Mouse (Mus musculus) kidney, postnatal 0 days (tissue): ENCODE data around the gene Rasgrf2. TPM values are rescaled to one million over a fixed set of nuclear protein-coding genes. Genes with fewer than 3 reads are reported as not detected.

ENCODE experiments used
- ATAC-seq: fragments of 200-750 bp; cut with Nextera tagmentation; replicated peaks from 2 replicates; pipeline ENCODE4 v1.8.0; 2017; ENCODE audit warnings: low read depth, moderate number of reproducible peaks, moderate TSS enrichment, moderate library complexity; ENCODE audit not compliant: low FRiP score
- DNase-seq: peaks from one replicate; pipeline ENCODE4 v3.0.0-alpha.2; 2016; ENCODE audit warnings: low spot score
- H3K27ac ChIP-seq: fragments of 300-500 bp; sonication (generic); 2 replicates; pipeline ENCODE4 v1.5.1; 2014; ENCODE audit warnings: mild to moderate bottlenecking
- H3K27me3 ChIP-seq: fragments of 300-500 bp; sonication (generic); 2 replicates; pipeline ENCODE4 v1.6.1; 2014; ENCODE audit warnings: low read length, mixed read lengths; ENCODE audit not compliant: insufficient read depth
- H3K36me3 ChIP-seq: fragments of 300-500 bp; sonication (generic); 2 replicates; pipeline ENCODE4 v1.6.1; 2014; ENCODE audit warnings: low read length, mixed read lengths; ENCODE audit not compliant: insufficient read depth
- H3K4me1 ChIP-seq: fragments of 300-500 bp; sonication (generic); replicated peaks from 2 replicates; pipeline ENCODE4 v1.6.1; 2014; ENCODE audit warnings: antibody characterized with exemption, low read length, mixed read lengths; ENCODE audit not compliant: insufficient read depth
- H3K4me2 ChIP-seq: fragments of 300-500 bp; sonication (generic); 2 replicates; pipeline ENCODE4 v1.6.1; 2014; ENCODE audit warnings: mild to moderate bottlenecking, low read length, moderate library complexity, mixed read lengths
- H3K4me3 ChIP-seq: fragments of 300-500 bp; sonication (generic); replicated peaks from 2 replicates; pipeline ENCODE4 v1.5.1; 2014; ENCODE audit warnings: low read depth, low read length
- H3K9ac ChIP-seq: fragments of 300-500 bp; sonication (generic); 2 replicates; pipeline ENCODE4 v1.6.1; 2014; ENCODE audit warnings: low read depth, low read length
- H3K9me3 ChIP-seq: fragments of 300-500 bp; sonication (generic); replicated peaks from 2 replicates; pipeline ENCODE4 v1.6.1; 2016; ENCODE audit warnings: low read length, inconsistent platforms, mixed read lengths
- CTCF ChIP-seq: IDR thresholded peaks from 2 replicates; pipeline ENCODE4 v1.5.1; 2016; ENCODE audit warnings: antibody characterized with exemption, low read depth, mild to moderate bottlenecking, moderate library complexity
- WGBS: fragments of 180-500 bp; shearing (Covaris S2); extraction: QIAGEN DNeasy Blood & Tissue Kit; methylation state at CpG from one replicate; pipeline ENCODE4 v1.1.7; 2014; 5-methylcytosine and 5-hydroxymethylcytosine counted together
- polyA plus RNA-seq: library from polyadenylated mRNA; unstranded; fragments of >200 nt; fragmentation: Nextera tagmentation; extraction: Ambion mirVana; gene quantifications from 2 replicates; pipeline ENCODE4 v1.2.1, GENCODE M21; 2015

The Rasgrf2 gene
- polyA plus RNA-seq, 1 experiment from 2014 or later: 0.82 TPM

- no peak overlapping the region for H3K9ac ChIP-seq
- no peaks in the 10 kb centered on the region for H3K36me3 ChIP-seq
- H3K27me3 ChIP-seq: no peaks in the 10 kb centered on the region
- ATAC-seq (no peak), DNase-seq (no peak)
- H3K4me3 ChIP-seq: no peak overlapping the region
- no peak overlapping the region for H3K4me2 ChIP-seq
- no peak for TF ChIP-seq CTCF
- H3K4me1 ChIP-seq: no peaks in the 10 kb centered on the region
- H3K9me3 ChIP-seq: no peaks in the 10 kb centered on the region
- WGBS: 80% methylated on average over 7 of the region's 7 CpGs
- no peak overlapping the region for H3K27ac ChIP-seq
These were observed 256.9 kb downstream of the Rasgrf2 start for GRCm38 (mm10) chr13:91874565-91874964.

- H3K36me3 ChIP-seq: no peaks in the 10 kb centered on the region
- no peak overlapping the region for H3K4me2 ChIP-seq
- H3K4me3 ChIP-seq: no peak overlapping the region
- DNase-seq (no peak), ATAC-seq (no peak)
- 66% methylated on average over 7 of the region's 7 CpGs for WGBS
- no peak overlapping the region for H3K9ac ChIP-seq
- H3K4me1 ChIP-seq: no peaks in the 10 kb centered on the region
- TF ChIP-seq CTCF: no peak
- no peaks in the 10 kb centered on the region for H3K27me3 ChIP-seq
- H3K27ac ChIP-seq: no peak overlapping the region
- no peaks in the 10 kb centered on the region for H3K9me3 ChIP-seq
These were observed 257.6 kb downstream of the Rasgrf2 start for GRCm38 (mm10) chr13:91873734-91874329.

- Histone ChIP-seq H3K4me2 (no peak overlapping the region), H3K27ac (no peak overlapping the region), H3K36me3 (no peaks in the 10 kb centered on the region), H3K27me3 (no peaks in the 10 kb centered on the region), H3K9me3 (no peaks in the 10 kb centered on the region), H3K4me1 (no peaks in the 10 kb centered on the region), H3K9ac (no peak overlapping the region), H3K4me3 (no peak overlapping the region)
- ATAC-seq: no peak
- 82% methylated on average over 1 of the region's 1 CpGs for WGBS
- no peak for DNase-seq
- no peak for TF ChIP-seq CTCF
These were observed 262.9 kb downstream of the Rasgrf2 start for GRCm38 (mm10) chr13:91868577-91868976.

- no peaks in the 10 kb centered on the region for H3K27me3 ChIP-seq
- H3K27ac ChIP-seq: no peak overlapping the region
- no peaks in the 10 kb centered on the region for H3K9me3 ChIP-seq
- TF ChIP-seq CTCF: peak; percentile 50; the same call in 1 of the 2 replicates
- H3K4me3 ChIP-seq: no peak overlapping the region
- peak; percentile 6 for DNase-seq
- WGBS: 86% methylated on average over 7 of the region's 7 CpGs
- H3K4me2 ChIP-seq: no peak overlapping the region
- no peaks in the 10 kb centered on the region for H3K36me3 ChIP-seq
- H3K9ac ChIP-seq: no peak overlapping the region
- ATAC-seq: no peak
- H3K4me1 ChIP-seq: no peaks in the 10 kb centered on the region
These were observed 272.6 kb downstream of the Rasgrf2 start for GRCm38 (mm10) chr13:91858835-91859234.

- H3K27me3 ChIP-seq: no peaks in the 10 kb centered on the region
- DNase-seq: no peak
- ATAC-seq: no peak
- H3K4me1 ChIP-seq: no peaks in the 10 kb centered on the region
- no peak overlapping the region for H3K9ac ChIP-seq
- H3K27ac ChIP-seq: no peak overlapping the region
- H3K9me3 ChIP-seq: no peaks in the 10 kb centered on the region
- H3K4me2 ChIP-seq: no peak overlapping the region
- H3K36me3 ChIP-seq: no peaks in the 10 kb centered on the region
- H3K4me3 ChIP-seq: no peak overlapping the region
- WGBS: 75% methylated on average over 8 of the region's 8 CpGs
- no peak for TF ChIP-seq CTCF
These were observed 274.0 kb downstream of the Rasgrf2 start for GRCm38 (mm10) chr13:91857427-91857826.

- H3K9me3 ChIP-seq: no peaks in the 10 kb centered on the region
- H3K4me1 ChIP-seq: no peaks in the 10 kb centered on the region
- H3K27me3 ChIP-seq: no peaks in the 10 kb centered on the region
- H3K4me2 ChIP-seq: no peak overlapping the region
- H3K27ac ChIP-seq: no peak overlapping the region
- H3K4me3 ChIP-seq: no peak overlapping the region
- no peak overlapping the region for H3K9ac ChIP-seq
- H3K36me3 ChIP-seq: no peaks in the 10 kb centered on the region
- ATAC-seq (no peak), DNase-seq (no peak)
- TF ChIP-seq CTCF: no peak
- WGBS: 75% methylated on average over 3 of the region's 3 CpGs
These were observed 277.0 kb downstream of the Rasgrf2 start for GRCm38 (mm10) chr13:91854412-91854811.

Other genes with a start within 250 kb of the Rasgrf2 start
- gene Gm20379, start 174.3 kb upstream of the Rasgrf2 start, polyA plus RNA-seq: 0.41 and 0.66 TPM in 2 replicates
- 16.5 and 17.9 TPM in 2 replicates for gene Dhfr, start 223.1 kb upstream of the Rasgrf2 start, polyA plus RNA-seq
- 22.3 and 23.5 TPM in 2 replicates for gene Msh3, start 223.3 kb upstream of the Rasgrf2 start, polyA plus RNA-seq